Mouse (Mus musculus): ENCODE results near the gene Tbx4. TPM values are rescaled to one million over a fixed set of nuclear protein-coding genes. Genes with fewer than 3 reads are reported as not detected.

Tbx4 gene
- polyA plus RNA-seq, 1 experiment: not detected

GRCm38 (mm10) chr11:85960273-85960672 is 74.1 kb downstream of the Tbx4 start:
- TF ChIP-seq CTCF (IDR thresholded peaks at IDR 0.05; ENCODE audit: low read depth, low read length) (no peak), POLR2A (IDR thresholded peaks at IDR 0.05; ENCODE audit: borderline replicate concordance, low read depth, low read length) (no peak)
- Histone ChIP-seq H3K4me1 (ENCODE audit: control insufficient read depth, insufficient read depth, low read length) (peaks cover 6% of the 10 kb centered on the region), H3K27ac (ENCODE audit: insufficient read depth, low read depth, low read length) (no peak overlapping the region), H3K4me3 (ENCODE audit: insufficient read depth, low read length) (no peak overlapping the region)

- Histone ChIP-seq H3K4me1 (ENCODE audit: control insufficient read depth, insufficient read depth, low read length) (peaks cover 6% of the 10 kb centered on the region), H3K4me3 (ENCODE audit: insufficient read depth, low read length) (no peak overlapping the region), H3K27ac (ENCODE audit: insufficient read depth, low read depth, low read length) (no peak overlapping the region)
- TF ChIP-seq CTCF (IDR thresholded peaks at IDR 0.05; ENCODE audit: low read depth, low read length) (no peak), POLR2A (IDR thresholded peaks at IDR 0.05; ENCODE audit: borderline replicate concordance, low read depth, low read length) (no peak)
Observed at GRCm38 (mm10) chr11:85961498-85961897, 75.3 kb downstream of the Tbx4 start.

Other genes starting within 250 kb of the Tbx4 start
- gene Tbx2, start 53.9 kb upstream of the Tbx4 start, polyA plus RNA-seq (2012; ENCODE audit: insufficient read depth, insufficient read length, missing spikeins): 0.20 TPM in 1 of 2 replicates, not detected in the other
- gene Gm11444, start 36.1 kb upstream of the Tbx4 start, polyA plus RNA-seq (2012; ENCODE audit: insufficient read depth, insufficient read length, missing spikeins): not detected in 2 replicates